Mouse (Mus musculus) stomach, embryonic 16.5 days (tissue): ENCODE results near the gene Dab2. TPM values are rescaled to one million over a fixed set of nuclear protein-coding genes. Genes with fewer than 3 reads are reported as not detected.

Source experiments
- ATAC-seq: fragments of 200-750 bp; cut with Nextera tagmentation; 2 replicates; pipeline ENCODE4 v1.8.0; 2017; ENCODE audit warnings: moderate number of reproducible peaks, moderate TSS enrichment; ENCODE audit not compliant: insufficient read depth, low FRiP score
- H3K27ac ChIP-seq: fragments of 300-500 bp; sonication (generic); 2 replicates; pipeline ENCODE4 v1.5.1; 2014; ENCODE audit warnings: low read length
- H3K27me3 ChIP-seq: fragments of 300-500 bp; sonication (generic); 2 replicates; pipeline ENCODE4 v1.6.1; 2014; ENCODE audit warnings: low read length, control low read depth, mixed read lengths; ENCODE audit not compliant: control insufficient read depth, insufficient read depth
- H3K36me3 ChIP-seq: fragments of 300-500 bp; sonication (generic); 2 replicates; pipeline ENCODE4 v1.6.1; 2014; ENCODE audit warnings: low read length; ENCODE audit not compliant: control insufficient read depth, insufficient read depth
- H3K4me1 ChIP-seq: fragments of 300-500 bp; sonication (generic); 2 replicates; pipeline ENCODE4 v1.6.1; 2014; ENCODE audit warnings: low read length, control low read depth, mixed read lengths; ENCODE audit not compliant: control insufficient read depth, insufficient read depth
- H3K4me2 ChIP-seq: fragments of 300-500 bp; sonication (generic); 2 replicates; pipeline ENCODE4 v1.6.1; 2014; ENCODE audit warnings: low read depth, low read length, mixed read lengths
- H3K4me3 ChIP-seq: fragments of 300-500 bp; sonication (generic); replicated peaks from 2 replicates; pipeline ENCODE4 v1.5.1; 2014; ENCODE audit warnings: mild to moderate bottlenecking, low read length
- H3K9ac ChIP-seq: fragments of 300-500 bp; sonication (generic); 2 replicates; pipeline ENCODE4 v1.6.1; 2014; ENCODE audit warnings: low read length
- H3K9me3 ChIP-seq: fragments of 300-500 bp; sonication (generic); replicated peaks from 2 replicates; pipeline ENCODE4 v1.6.1; 2016; ENCODE audit warnings: low read length, control low read depth; ENCODE audit not compliant: control insufficient read depth
- WGBS: fragments of 180-500 bp; shearing (Covaris S2); extraction: QIAGEN DNeasy Blood & Tissue Kit; methylation state at CpG from one replicate; pipeline ENCODE4 v1.1.7; 2014; 5-methylcytosine and 5-hydroxymethylcytosine counted together
- polyA plus RNA-seq: library from polyadenylated mRNA; unstranded; fragments of >200 nt; fragmentation: Nextera tagmentation; extraction: Ambion mirVana; gene quantifications from 2 replicates; pipeline ENCODE4 v1.2.1, GENCODE M21; 2015

Gene Dab2
- polyA plus RNA-seq, 1 experiment from 2014 or later: 50.0 TPM

DNA sequence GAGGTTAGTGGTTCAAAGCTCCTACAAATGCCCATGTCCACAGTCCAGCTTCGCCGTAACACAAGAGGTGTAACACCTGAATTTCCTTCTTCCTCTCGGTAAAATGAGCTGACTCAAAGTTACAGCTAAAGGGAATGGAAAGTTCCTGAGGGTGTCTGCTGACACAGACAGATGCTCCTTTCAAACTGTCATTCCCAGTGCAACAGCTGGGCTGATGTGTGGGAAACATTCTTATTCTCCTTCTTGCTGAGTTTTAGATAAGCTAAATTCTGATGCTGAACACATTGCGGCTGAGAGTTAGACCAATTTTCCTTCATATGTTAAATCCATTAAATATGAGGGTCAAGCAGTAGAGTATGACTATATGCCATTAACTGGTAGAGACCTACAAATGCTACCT is 94.0 kb downstream of the Dab2 start:
- WGBS: 92% methylated on average over 4 of the region's 4 CpGs
- no peak overlapping the region for H3K27ac ChIP-seq
- H3K36me3 ChIP-seq: no peaks in the 10 kb centered on the region
- H3K4me3 ChIP-seq: no peak overlapping the region
- no peaks in the 10 kb centered on the region for H3K9me3 ChIP-seq
- H3K9ac ChIP-seq: no peak overlapping the region
- no peak overlapping the region for H3K4me2 ChIP-seq
- ATAC-seq: no peak
- H3K4me1 ChIP-seq: peaks cover 11% of the 10 kb centered on the region
- H3K27me3 ChIP-seq: no peaks in the 10 kb centered on the region

DNA sequence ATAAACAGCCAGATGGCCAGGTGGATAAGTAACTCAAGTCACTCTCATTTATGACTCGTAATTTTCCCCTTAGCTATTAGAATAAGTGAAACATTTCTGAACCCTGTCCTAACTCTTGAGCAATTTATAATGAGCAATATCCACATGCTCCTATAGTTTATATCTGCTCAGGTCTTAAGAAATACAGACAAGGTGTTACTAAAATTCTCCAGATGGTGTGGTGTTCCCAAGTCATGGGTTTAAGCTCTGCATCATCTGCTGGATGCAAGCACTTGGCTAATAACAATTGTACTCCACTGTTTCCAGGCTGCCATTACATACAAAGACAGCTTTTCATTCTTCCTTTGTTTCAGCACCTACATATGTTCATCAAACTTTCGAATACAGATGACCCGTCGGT is 98.6 kb downstream of the Dab2 start:
- no peak for ATAC-seq
- WGBS: 82% methylated on average over 4 of the region's 4 CpGs
- no peak overlapping the region for H3K4me2 ChIP-seq
- H3K27ac ChIP-seq: no peak overlapping the region
- H3K36me3 ChIP-seq: no peaks in the 10 kb centered on the region
- H3K4me1 ChIP-seq: no peaks in the 10 kb centered on the region
- no peaks in the 10 kb centered on the region for H3K27me3 ChIP-seq
- no peaks in the 10 kb centered on the region for H3K9me3 ChIP-seq
- no peak overlapping the region for H3K4me3 ChIP-seq
- H3K9ac ChIP-seq: no peak overlapping the region

- Histone ChIP-seq H3K4me1 (no peaks in the 10 kb centered on the region), H3K4me3 (no peak overlapping the region), H3K36me3 (no peaks in the 10 kb centered on the region), H3K27me3 (no peaks in the 10 kb centered on the region), H3K4me2 (no peak overlapping the region), H3K9ac (no peak overlapping the region), H3K9me3 (no peaks in the 10 kb centered on the region), H3K27ac (no peak overlapping the region)
- no peak for ATAC-seq
- WGBS: 77% methylated on average over 6 of the region's 6 CpGs
Observed at GRCm38 (mm10) chr15:6398881-6399280, 99.3 kb downstream of the Dab2 start.

GRCm38 (mm10) chr15:6400115-6400514 is 100.5 kb downstream of the Dab2 start:
- Histone ChIP-seq H3K4me2 (no peak overlapping the region), H3K9me3 (no peaks in the 10 kb centered on the region), H3K27me3 (no peaks in the 10 kb centered on the region), H3K27ac (no peak overlapping the region), H3K36me3 (no peaks in the 10 kb centered on the region), H3K4me3 (no peak overlapping the region), H3K4me1 (no peaks in the 10 kb centered on the region), H3K9ac (no peak overlapping the region)
- WGBS: 42% methylated on average over 8 of the region's 8 CpGs
- no peak for ATAC-seq

DNA sequence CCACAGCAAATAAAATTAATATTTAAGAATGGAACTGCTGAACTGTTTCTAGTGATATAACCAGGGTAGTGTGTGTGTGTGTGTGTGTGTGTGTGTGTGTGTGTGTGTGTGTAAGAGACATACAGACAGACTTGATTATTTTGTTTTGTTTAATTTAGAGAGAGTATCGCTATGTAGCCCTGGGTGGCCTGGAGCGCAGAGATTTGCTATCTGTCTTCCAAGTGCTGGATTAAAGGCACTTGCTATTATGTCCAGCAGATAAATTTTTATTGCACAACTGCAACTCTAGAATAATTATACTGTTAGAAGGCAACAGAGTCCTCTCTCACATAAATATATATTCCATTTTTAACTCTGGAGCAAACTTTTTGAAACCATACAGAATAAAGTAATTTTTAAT is 102.8 kb downstream of the Dab2 start:
- Histone ChIP-seq H3K27ac (no peak overlapping the region), H3K4me2 (no peak overlapping the region), H3K9ac (no peak overlapping the region), H3K4me3 (no peak overlapping the region), H3K9me3 (no peaks in the 10 kb centered on the region), H3K27me3 (no peaks in the 10 kb centered on the region), H3K4me1 (no peaks in the 10 kb centered on the region), H3K36me3 (no peaks in the 10 kb centered on the region)
- 51% methylated on average over 2 of the region's 2 CpGs for WGBS
- ATAC-seq: no peak

DNA sequence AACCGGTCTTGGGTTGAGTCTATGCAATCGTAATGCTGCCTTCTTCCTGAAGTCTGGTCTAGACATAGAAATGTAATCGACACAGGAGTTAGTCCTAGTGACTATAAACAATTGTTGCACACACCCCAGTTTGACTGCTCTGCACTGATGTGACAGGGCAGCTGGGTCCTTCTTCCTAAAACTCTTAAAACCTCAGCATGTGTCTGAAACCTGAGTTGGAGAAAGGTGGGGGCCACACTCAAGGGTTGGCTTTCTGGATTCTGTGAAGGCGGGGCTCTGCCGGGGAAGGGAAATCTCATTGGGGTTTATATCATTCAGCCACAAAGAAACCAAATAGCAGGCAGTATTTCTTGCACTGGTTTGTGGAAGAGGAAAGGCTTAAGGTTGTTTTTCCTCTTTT is 104.6 kb downstream of the Dab2 start:
- Histone ChIP-seq H3K4me3 (no peak overlapping the region), H3K27ac (no peak overlapping the region), H3K27me3 (no peaks in the 10 kb centered on the region), H3K4me2 (no peak overlapping the region), H3K4me1 (no peaks in the 10 kb centered on the region), H3K36me3 (no peaks in the 10 kb centered on the region), H3K9me3 (no peaks in the 10 kb centered on the region), H3K9ac (no peak overlapping the region)
- WGBS: 73% methylated on average over 5 of the region's 5 CpGs
- no peak for ATAC-seq

- Histone ChIP-seq H3K9me3 (no peaks in the 10 kb centered on the region), H3K36me3 (no peaks in the 10 kb centered on the region), H3K27ac (no peak overlapping the region), H3K27me3 (no peaks in the 10 kb centered on the region), H3K4me1 (no peaks in the 10 kb centered on the region), H3K4me2 (no peak overlapping the region), H3K9ac (no peak overlapping the region), H3K4me3 (no peak overlapping the region)
- 85% methylated on average over 6 of the region's 6 CpGs for WGBS
- no peak for ATAC-seq
Observed at GRCm38 (mm10) chr15:6406771-6407170, 107.2 kb downstream of the Dab2 start.

DNA sequence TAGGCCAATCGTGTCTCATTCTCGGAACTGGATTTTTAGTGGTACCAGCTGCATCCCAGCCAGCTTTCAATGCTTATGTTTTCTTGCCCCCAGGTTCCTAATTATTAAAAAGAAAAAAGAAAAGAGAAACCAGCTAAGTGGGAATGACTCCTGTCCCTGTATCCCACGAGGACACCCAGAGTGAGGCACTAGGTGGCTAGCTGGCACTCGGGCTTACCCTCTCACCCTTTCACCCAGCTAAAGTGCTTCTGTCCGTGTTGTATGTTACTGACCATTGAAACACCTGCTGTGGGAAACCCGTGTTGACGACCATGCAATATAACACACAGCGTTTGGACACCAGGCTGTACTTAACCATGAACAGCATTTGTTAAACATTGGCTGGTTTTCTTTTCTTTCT is 109.4 kb downstream of the Dab2 start:
- no peaks in the 10 kb centered on the region for H3K9me3 ChIP-seq
- no peak for ATAC-seq
- H3K36me3 ChIP-seq: no peaks in the 10 kb centered on the region
- H3K4me3 ChIP-seq: no peak overlapping the region
- WGBS: 85% methylated on average over 8 of the region's 8 CpGs
- no peak overlapping the region for H3K4me2 ChIP-seq
- no peak overlapping the region for H3K27ac ChIP-seq
- no peaks in the 10 kb centered on the region for H3K4me1 ChIP-seq
- no peaks in the 10 kb centered on the region for H3K27me3 ChIP-seq
- H3K9ac ChIP-seq: no peak overlapping the region

GRCm38 (mm10) chr15:6410161-6410560 is 110.6 kb downstream of the Dab2 start:
- no peaks in the 10 kb centered on the region for H3K4me1 ChIP-seq
- no peaks in the 10 kb centered on the region for H3K36me3 ChIP-seq
- H3K4me2 ChIP-seq: no peak overlapping the region
- H3K9ac ChIP-seq: no peak overlapping the region
- ATAC-seq: no peak
- no peak overlapping the region for H3K4me3 ChIP-seq
- no peak overlapping the region for H3K27ac ChIP-seq
- no peaks in the 10 kb centered on the region for H3K9me3 ChIP-seq
- H3K27me3 ChIP-seq: no peaks in the 10 kb centered on the region
- 76% methylated on average over 3 of the region's 3 CpGs for WGBS

DNA sequence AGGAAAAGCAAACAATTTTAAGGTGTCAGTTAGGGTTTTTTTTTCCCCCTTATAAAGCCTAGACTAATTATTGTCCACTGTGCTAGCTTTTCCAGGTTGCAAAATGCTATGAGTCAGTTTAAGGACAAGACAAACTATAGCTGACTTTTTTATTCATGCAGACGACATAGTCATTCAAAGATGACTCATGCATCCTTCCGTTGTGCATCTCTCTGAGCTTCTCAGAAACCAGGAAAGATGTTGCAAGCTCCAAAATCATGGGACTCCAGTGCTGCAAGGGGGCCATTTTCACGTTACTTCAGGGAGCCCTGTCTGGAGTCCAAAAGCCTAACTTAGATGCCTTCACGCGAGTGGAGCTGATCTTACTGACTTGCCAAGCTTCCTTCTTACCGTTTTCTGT is 111.7 kb downstream of the Dab2 start:
- no peaks in the 10 kb centered on the region for H3K36me3 ChIP-seq
- H3K9me3 ChIP-seq: no peaks in the 10 kb centered on the region
- H3K4me2 ChIP-seq: no peak overlapping the region
- 80% methylated on average over 6 of the region's 6 CpGs for WGBS
- H3K27me3 ChIP-seq: no peaks in the 10 kb centered on the region
- no peak overlapping the region for H3K9ac ChIP-seq
- no peak overlapping the region for H3K27ac ChIP-seq
- no peak overlapping the region for H3K4me3 ChIP-seq
- ATAC-seq: no peak
- H3K4me1 ChIP-seq: no peaks in the 10 kb centered on the region
